Mouse (Mus musculus) gastrocnemius, postnatal 10 days (tissue): ENCODE measurements around the gene Gm3776. TPM values are rescaled to one million over a fixed set of nuclear protein-coding genes. Genes with fewer than 3 reads are reported as not detected.
A peak's percentile ranks its signal among the peaks of the same experiment; 100 is the strongest.
"Not testable (repeated sequence)": the region's sequence is repeated elsewhere in the genome, so short reads cannot be mapped to it uniquely, and the experiment has no call there.

Experiments used
- DNase-seq: peaks from one replicate; pipeline ENCODE4 v3.0.0; 2021; ENCODE audit warnings: mixed read lengths
- long read RNA-seq, 2 experiments: library from polyadenylated mRNA; stranded (forward); transcript quantifications; one replicate each; pipeline ENCODE4 v2.0.0; 2021
- total RNA-seq, 2 experiments: library from RNA; stranded (reverse); gene quantifications; 2 replicates each; pipeline ENCODE4 v1.2.3; 2021

Gm3776 gene
- total RNA-seq: not detected
- long read RNA-seq, experiment 1: 0 reads
- long read RNA-seq, experiment 2: 0 reads

DNA sequence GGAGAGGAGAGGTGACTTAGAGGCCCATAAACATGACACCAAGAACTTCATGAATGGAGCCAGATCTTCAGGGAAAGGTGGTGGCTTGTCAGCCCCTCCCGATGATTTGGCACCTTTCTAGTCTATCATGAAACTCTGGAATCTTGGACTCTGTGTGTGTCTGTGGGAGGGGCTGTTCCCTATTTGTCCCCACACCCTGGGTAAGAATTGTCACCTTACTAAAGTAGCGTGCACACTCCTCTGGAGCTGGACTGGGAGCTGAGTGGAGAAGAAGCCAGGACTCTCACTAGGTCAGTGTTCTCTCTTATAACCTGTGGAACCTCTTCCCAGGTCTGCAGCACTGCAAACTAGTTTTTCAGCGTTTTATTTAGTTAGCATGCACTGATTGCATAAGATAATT lies at the start of gene Gm3776:
Gene Gm3776, plus strand, starts transcription at position 216 of the 400 bp plus-strand sequence.
- not testable (repeated sequence) for DNase-seq

DNA sequence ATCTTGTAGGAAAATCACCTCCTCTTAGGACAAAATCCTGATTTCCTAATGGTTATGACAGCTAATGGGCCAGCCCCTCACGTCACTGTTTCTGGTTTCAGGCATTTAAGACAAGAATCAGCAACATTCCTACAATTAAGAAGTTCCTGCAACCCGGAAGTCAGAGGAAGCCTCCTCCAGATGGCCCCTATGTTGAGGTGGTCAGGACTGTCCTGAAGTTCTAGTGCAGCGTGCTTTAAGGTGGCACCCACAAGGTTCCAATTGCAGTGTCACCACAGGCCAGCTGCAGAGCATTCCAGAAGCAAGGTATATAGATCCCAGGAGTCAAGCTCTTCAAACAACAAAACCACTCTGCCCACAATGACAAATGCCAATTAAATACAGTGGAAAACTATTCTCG lies 48.0 kb upstream of the Gm3776 start:
- no peak for DNase-seq

DNA sequence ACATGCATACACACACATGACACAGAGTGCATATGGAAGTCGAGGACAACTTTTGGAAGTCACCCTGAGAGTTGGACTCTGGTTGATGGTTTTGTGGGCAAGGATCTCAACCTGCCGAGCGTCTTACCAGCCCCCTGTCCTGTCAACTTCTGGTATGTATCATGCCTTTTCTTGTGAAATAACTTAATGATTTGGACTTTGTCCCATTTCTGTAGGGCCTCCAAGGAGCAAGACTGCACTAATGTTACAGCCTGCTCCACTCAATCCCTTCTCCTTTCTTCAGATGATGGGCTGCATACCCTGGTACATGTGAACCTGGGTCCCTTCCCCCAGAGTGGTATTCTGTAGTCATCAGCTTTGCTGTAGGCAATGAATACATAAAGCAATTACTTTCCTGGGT lies 46.9 kb upstream of the Gm3776 start:
- DNase-seq: no peak

DNA sequence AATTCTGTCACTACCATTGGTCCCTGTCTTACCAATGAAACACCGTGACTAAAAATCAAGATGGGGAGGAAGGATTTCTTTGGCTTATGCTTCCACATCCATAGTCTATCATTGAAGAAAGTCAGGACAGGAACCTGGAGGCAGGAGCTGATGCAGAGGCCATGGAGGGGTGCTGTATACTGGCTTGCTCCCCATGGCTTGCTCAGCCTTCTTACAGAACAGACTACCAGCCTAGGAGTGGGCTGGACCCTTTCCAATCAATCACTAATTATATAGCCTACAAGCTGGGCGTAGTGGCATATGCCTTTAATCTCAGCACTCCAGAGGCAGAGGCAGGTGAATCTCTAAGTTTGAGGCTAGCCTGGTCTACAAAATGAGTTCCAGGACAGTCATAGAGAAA lies 46.1 kb upstream of the Gm3776 start:
- DNase-seq: no peak

DNA sequence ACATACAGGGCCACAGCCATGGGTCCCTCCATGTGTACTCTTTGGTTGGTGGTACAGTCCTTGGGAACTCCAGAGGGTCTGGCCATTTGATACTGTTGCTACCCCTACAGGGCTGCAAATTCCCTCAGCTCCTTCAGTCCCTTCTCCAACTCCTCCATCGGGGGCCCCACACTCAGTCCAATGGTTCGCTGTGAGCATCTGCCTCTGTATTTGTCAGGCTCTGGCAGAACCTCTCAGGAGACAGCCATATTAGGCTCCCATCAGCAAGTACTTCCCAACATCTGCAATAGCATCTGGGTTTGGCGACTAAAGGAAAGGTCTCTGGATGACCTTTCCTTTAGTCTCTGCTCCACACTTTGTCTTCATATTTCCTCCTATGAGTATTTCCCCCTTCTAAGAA lies 45.4 kb upstream of the Gm3776 start:
- DNase-seq: no peak

DNA sequence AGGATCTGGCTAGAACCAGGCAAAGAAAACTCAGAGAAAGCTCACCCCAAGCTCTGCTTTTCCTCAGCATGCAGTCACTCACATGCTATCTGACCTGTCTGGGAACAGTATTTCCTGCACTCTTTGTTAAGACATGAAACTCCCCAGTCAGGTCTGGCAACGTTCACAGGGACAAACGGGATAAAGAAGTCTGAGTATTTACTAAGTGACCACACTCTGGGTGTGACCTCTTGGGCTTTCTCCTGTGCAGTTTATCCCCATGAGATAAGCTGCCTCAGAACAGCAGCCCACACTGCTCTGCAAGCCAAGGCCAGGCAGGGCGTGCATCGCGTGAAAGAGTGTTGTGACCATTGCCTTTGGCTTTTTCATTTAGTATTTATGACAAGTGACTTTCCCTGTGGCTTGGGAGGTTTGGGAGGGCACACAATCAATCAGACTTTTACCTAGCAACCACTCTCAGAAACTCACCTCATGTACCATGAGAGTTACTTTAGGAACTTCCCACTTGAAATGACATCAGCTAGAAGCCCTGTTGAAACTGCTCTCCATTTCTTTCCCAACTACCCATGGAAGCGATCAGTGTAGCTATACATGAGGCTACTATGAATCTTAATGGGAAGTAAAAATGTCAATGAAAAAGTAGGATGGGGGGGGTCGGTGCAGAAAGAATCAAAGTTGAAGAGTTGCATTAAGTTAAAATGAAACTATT lies 44.4 kb upstream of the Gm3776 start:
- DNase-seq: no peak

DNA sequence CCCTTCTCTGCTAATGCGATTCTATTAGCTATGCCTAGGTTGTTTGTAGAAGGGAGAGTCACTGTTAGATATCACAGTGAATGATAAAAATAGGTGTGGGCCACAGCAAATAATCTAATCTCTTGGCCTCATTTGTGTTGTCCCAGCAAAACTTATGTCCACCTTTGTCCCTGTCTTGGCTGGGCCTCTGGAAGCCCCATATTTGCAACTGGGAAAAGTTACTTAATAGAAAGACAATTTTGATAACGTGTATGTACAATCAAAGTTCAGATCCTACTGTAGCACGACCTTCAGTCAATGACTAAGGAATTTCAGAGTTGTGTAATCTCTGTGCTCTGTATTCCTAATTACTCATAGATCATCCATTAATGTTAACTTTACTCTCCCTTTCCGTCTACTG lies 39.9 kb upstream of the Gm3776 start:
- no peak for DNase-seq

DNA sequence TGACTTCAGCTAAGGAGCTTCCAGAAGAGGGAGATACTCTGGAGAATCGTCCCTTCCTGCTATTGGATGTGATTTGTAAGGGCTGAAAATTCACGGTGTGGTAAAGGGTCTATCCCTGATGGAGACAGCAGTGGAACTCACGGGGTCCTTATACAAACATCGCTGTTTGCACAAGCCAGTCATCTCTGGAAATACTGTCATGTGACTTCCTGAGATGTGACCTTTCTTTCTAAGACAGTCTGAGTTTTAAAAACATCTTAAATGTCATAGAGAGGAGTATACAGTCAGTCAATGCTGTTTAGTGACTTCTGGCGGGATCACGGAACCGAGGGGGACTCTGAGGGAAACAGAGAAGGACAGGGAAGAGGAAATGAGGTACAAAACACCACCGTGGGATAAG lies 34.3 kb upstream of the Gm3776 start:
- DNase-seq: no peak

DNA sequence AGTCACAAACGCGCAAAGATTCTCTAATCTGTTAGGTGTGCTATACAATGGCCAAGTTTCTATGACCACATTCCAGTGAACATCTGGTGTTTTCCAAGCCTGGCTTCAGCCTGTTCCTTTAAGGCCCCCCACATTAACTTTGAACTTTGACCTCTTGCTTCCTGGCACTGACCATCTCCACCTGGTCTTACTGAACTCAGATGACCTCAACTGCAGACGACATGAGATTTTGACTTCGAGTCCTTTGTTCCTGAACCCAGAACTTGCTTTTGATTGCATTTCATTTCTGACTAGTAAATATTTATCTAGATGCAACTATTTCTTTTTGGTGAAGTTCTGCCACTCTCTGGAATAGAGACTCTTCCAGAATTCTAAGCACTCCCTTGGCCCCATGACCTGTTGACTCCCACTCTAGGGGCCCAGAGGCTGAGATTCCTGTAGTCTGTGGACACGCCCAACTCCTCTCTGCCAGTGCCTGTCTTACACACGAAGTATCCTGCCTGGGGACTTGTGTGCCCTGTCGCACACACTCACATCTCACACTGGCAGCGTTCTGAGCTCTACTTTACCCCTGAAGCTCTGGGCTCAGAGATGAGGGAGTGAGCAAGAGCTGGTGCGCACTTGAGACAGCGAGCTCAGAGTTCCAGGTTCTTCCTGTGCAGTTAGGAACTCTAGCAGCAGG lies 33.6 kb upstream of the Gm3776 start:
- DNase-seq: no peak

DNA sequence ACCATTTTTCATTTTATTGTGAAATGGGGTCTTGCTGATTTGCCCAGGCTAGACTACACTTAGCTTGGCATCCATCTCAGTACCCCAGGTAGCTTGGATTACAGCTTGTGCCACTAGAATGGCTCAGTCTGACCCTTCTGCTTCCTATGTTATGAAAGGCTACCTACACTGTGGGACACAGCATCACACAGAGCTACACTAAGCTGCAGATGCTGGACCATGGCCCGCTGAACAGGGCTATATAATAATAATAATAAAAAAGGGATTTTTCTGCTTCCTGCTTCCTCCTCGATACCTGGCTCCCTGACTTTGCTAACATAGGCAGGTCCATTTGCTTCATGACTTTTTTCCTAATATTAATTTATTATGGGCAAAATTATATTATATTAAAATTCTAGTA lies 32.5 kb upstream of the Gm3776 start:
- no peak for DNase-seq

DNA sequence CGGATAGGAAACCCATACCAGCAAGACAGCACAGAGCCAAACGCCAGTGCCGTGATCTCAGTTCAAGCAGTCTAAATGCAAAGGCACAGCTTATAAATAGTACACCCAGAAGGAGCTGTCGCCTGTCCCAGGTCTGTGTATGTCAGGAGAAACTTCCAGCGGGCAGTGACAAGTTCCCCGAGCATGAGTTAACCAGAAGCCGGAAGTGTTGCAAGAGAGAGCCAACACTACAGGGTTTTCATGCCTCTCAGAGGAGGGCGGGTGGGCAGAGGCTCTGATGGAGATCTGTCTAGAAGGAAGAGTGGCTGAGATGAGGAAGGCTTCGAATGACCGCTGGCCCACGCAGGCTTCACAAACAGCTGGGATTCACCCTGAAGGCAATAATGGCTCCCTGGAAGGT lies 31.6 kb upstream of the Gm3776 start:
- DNase-seq: no peak

DNA sequence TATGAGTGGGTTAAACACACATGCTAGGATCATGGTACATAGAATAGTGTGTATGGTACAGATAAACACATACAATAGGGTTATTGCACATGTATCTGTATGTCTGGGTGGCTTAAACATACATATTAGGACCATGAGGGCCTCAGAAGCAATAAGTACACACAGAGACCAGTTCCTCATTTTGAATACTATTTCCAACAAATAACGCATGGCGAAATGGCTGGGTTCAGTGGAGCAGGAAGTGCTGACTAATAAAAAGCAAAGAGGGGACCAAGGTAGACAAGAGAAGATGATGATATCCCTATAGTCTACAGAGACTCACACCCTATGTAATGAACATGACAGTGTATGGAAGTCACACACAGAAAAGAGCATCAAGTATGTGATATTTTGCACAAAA lies 28.8 kb upstream of the Gm3776 start:
- no peak for DNase-seq

DNA sequence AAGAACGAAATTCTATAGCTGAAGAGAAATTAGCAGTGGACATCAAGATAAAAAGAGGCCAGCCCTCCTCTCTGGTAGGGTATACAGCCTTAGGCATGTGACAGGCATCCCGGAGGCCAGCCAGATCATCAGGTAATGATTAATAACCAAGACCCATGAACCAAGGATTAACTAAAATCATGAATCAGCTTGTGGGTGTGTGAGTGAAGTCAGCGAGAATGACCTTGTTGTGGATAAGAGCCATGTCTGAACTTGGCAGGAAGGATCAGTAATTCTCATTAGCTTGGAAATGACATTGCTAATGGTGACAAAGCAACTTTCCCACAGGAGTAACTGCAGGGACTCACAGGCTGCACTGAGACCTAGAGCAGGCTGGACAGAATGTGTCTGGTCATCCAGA lies 27.3 kb upstream of the Gm3776 start:
- DNase-seq: not testable (repeated sequence)

DNA sequence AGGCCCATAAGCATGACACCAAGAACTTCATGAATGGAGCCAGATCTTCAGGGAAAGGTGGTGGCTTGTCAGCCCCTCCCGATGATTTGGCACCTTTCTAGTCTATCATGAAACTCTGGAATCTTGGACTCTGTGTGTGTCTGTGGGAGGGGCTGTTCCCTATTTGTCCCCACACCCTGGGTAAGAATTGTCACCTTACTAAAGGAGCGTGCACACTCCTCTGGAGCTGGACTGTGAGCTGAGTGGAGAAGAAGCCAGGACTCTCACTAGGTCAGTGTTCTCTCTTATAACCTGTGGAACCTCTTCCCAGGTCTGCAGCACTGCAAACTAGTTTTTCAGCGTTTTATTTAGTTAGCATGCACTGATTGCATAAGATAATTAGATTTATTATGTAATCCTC lies 26.5 kb upstream of the Gm3776 start, which contains the start of gene Gsta1:
Gene Gsta1, plus strand, starts transcription at position 196 of the 400 bp plus-strand sequence.
- DNase-seq: not testable (repeated sequence)

DNA sequence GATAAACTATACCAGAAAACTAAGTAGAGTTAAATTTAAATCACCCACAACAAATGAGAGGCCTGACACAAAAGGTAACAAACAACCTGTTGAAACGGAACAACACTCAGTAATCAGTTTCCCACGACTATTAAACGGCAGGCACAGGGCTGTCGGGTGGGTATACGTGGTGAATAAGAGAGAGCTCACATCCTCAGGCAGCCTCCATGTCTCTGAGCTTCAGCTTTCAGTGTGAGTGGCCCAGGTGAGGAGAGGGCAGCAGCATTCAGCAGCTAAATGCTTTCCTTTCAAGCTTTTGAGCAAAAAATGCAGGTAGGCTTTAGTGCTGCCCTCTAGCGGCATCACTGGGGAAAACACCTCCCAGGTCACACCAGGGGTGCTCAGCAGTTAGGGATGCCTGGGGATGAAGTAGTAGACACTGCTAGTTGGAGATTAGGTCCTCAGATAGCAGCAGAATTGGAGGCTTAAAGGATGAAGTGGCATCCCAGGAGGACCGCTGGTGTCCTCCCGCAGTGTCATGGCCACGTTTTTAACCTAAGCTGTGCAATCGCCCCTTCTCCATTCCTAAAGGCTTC lies 23.7 kb upstream of the Gm3776 start:
- not testable (repeated sequence) for DNase-seq

DNA sequence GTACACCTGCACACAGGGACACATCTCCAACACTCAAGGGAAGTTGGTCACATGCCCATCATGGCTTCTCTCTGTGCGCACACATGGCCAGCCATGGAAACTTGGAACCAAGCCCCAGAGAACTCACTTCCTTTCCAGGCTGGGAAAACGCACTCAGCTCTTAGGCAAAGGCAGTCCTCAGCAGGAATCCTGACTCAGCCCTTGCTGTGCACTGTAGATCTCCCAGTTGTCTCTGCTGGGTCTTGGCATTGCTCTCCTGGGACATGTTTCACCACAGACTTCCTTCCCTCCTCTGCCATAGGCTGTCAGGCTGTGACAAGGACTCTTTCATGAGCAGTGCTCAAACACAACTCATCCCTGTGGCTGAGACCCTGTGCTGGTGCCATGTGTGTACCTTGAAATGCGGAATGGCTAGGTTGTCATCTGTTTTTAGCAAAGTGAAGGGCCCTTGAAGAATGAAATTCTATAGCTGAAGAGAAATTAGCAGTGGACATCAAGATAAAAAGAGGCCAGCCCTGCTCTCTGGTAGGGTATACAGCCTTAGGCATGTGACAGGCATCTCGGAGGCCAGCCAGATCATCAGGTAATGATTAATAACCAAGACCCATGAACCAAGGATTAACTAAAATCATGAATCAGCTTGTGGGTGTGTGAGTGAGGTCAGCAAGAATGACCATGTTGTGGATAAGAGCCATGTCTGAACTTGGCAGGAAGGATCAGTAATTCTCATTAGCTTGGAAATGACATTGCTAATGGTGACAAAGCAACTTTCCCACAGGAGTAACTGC lies 1.1 kb upstream of the Gm3776 start:
- not testable (repeated sequence) for DNase-seq

DNA sequence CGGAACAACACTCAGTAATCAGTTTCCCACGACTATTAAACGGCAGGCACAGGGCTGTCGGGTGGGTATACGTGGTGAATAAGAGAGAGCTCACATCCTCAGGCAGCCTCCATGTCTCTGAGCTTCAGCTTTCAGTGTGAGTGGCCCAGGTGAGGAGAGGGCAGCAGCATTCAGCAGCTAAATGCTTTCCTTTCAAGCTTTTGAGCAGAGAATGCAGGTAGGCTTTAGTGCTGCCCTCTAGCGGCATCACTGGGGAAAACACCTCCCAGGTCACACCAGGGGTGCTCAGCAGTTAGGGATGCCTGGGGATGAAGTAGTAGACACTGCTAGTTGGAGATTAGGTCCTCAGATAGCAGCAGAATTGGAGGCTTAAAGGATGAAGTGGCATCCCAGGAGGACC lies 2.8 kb downstream of the Gm3776 start:
- peak; percentile 21 for DNase-seq

DNA sequence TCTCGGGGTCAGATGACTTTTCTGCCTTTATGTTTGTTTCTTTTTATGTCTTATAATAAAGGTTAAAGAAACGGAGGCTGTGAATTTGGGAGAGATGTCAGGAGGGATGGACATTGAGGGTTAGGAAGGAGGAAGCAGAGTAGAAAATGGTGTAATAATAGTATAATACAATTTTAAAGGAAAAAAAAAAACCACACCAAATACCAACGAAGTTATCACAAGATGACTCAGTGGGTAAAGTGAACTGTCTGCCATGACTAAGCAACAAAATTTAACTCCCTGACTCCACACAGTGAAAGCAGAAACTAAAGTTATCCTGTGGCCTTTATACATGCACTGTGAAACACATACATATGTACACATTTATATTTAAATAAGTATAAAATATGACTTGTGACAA lies 14.0 kb downstream of the Gm3776 start:
- not testable (repeated sequence) for DNase-seq

DNA sequence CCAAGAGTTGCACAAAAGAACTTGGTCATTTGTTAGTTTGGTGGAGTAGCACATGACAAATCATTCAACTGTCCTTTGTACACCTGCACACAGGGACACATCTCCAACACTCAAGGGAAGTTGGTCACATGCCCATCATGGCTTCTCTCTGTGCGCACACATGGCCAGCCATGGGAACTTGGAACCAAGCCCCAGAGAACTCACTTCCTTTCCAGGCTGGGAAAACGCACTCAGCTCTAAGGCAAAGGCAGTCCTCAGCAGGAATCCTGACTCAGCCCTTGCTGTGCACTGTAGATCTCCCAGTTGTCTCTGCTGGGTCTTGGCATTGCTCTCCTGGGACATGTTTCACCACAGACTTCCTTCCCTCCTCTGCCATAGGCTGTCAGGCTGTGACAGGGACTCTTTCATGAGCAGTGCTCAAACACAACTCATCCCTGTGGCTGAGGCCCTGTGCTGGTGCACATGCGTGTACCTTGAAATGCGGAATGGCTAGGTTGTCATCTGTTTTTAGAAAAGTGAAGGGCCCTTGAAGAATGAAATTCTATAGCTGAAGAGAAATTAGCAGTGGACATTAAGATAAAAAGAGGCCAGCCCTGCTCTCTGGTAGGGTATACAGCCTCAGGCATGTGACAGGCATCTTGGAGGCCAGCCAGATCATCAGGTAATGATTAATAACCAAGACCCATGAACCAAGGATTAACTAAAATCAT lies 25.2 kb downstream of the Gm3776 start:
- DNase-seq: not testable (repeated sequence)

DNA sequence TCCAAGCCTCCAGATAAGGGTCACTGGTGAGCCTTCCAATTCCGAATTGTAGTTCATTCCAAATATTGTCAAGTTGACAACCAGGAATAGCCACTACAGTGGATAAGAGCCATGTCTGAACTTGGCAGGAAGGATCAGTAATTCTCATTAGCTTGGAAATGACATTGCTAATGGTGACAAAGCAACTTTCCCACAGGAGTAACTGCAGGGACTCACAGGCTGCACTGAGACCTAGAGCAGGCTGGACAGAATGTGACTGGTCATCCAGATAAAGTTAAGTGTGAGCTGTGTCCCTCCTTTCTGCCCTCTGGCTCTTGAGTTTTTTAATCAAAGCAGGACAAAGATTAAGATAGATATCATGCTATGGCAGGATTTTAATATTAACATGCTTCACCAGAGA lies 32.1 kb downstream of the Gm3776 start:
- not testable (repeated sequence) for DNase-seq

DNA sequence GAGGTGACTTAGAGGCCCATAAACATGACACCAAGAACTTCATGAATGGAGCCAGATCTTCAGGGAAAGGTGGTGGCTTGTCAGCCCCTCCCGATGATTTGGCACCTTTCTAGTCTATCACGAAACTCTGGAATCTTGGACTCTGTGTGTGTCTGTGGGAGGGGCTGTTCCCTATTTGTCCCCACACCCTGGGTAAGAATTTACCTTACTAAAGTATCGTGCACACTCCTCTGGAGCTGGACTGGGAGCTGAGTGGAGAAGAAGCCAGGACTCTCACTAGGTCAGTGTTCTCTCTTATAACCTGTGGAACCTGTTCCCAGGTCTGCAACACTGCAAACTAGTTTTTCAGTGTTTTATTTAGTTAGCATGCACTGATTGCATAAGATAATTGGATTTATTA lies 32.8 kb downstream of the Gm3776 start, which contains the start of gene Gm10639:
Gene Gm10639, plus strand, starts transcription at position 201 of the 400 bp plus-strand sequence.
- DNase-seq: not testable (repeated sequence)

DNA sequence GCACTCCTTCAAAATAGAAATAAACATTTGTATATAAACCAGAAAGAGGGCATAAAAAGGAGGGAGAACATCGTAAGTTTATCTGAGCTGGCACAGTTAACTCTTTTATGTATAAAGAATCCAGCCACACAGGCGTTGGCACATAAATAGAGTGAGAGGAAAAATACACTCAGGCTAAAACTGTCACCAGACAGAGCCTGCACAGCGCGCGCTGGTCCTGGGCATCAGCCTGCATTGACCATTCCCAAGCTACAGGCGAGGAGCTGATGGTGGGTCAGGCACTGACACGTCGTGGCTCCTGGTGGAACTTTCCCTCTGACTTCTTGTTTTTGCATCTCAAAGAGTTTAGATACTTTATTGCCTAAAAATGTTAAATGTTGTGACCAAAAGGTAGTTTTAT lies 35.5 kb downstream of the Gm3776 start:
- not testable (repeated sequence) for DNase-seq
